Mouse (Mus musculus) neutrophil, adult 5-6 weeks (primary cell): Measurements from ENCODE around the gene Ift22. TPM values are rescaled to one million over a fixed set of nuclear protein-coding genes. Genes with fewer than 3 reads are reported as not detected.

Experiments
- total RNA-seq: library from RNA; stranded (forward); fragments of 200-1000 nt; gene quantifications from 2 replicates; pipeline ENCODE4 v1.2.3, GENCODE M21; 2017

Ift22 gene
- total RNA-seq, 1 experiment from 2014 or later: 8.8 TPM

Other genes starting within 250 kb of the Ift22 start
- gene Myl10, start 215.0 kb upstream of the Ift22 start, total RNA-seq: not detected in 2 replicates
- gene Col26a1, start 24.9 kb upstream of the Ift22 start, total RNA-seq: not detected in 2 replicates
- gene Fis1, start 45.1 kb downstream of the Ift22 start, total RNA-seq: 95.6 and 118 TPM in 2 replicates
- gene Cldn15, start 58.5 kb downstream of the Ift22 start, total RNA-seq: 1.2 and 3.0 TPM in 2 replicates
- 76.2 TPM in 2 replicates for gene Plod3, start 78.9 kb downstream of the Ift22 start, total RNA-seq
- 30.1 and 31.9 TPM in 2 replicates for gene Znhit1, start 79.9 kb downstream of the Ift22 start, total RNA-seq
- not detected in 2 replicates for gene Vgf, start 118.2 kb downstream of the Ift22 start, total RNA-seq
- gene Ap1s1, start 138.0 kb downstream of the Ift22 start, total RNA-seq: 9.2 and 16.7 TPM in 2 replicates
- not detected in 2 replicates for gene Serpine1, start 164.1 kb downstream of the Ift22 start, total RNA-seq
- 69.9 and 79.3 TPM in 2 replicates for gene Trim56, start 208.1 kb downstream of the Ift22 start, total RNA-seq
- gene Muc3, start 241.2 kb downstream of the Ift22 start, total RNA-seq: not detected in 2 replicates